Mouse (Mus musculus) CH12.LX (cell line): ENCODE measurements around the gene Plk3. TPM values are rescaled to one million over a fixed set of nuclear protein-coding genes. Genes with fewer than 3 reads are reported as not detected.

ENCODE experiments used
- DNase-seq: peaks from one replicate; pipeline ENCODE4 v3.0.0-alpha.2; 2013; ENCODE audit errors: extremely low read depth
- H3K27ac ChIP-seq: 2 replicates; pipeline ENCODE4 v1.5.1; 2012; ENCODE audit warnings: low read depth, mild to moderate bottlenecking, control low read depth, moderate library complexity; ENCODE audit not compliant: insufficient read depth
- H3K27me3 ChIP-seq: replicated peaks from 2 replicates; pipeline ENCODE3; 2012; ENCODE audit warnings: inconsistent platforms
- H3K36me3 ChIP-seq, 2 experiments: replicated peaks in 1 of 2; 2 replicates each; pipeline versions ENCODE3 to v1.6.1; 2012; ENCODE audit warnings: inconsistent platforms in 1 of 2, low read length in 1 of 2, mild to moderate bottlenecking in 1 of 2, mixed read lengths in 1 of 2, moderate library complexity in 1 of 2; ENCODE audit not compliant: control insufficient read depth in 1 of 2, insufficient read depth in 1 of 2
- H3K4me1 ChIP-seq, 2 experiments: 2 replicates each; pipeline ENCODE4 v1.6.1; 2012; ENCODE audit warnings: inconsistent platforms in 1 of 2, moderate library complexity in 1 of 2; ENCODE audit not compliant: insufficient read depth in 2 of 2, control insufficient read depth in 1 of 2
- H3K4me2 ChIP-seq: 2 replicates; pipeline ENCODE4 v1.6.1; 2012; ENCODE audit warnings: low read depth, mild to moderate bottlenecking, control low read depth; ENCODE audit not compliant: poor library complexity, insufficient read depth, severe bottlenecking
- H3K4me3 ChIP-seq, 3 experiments: fragments of 150-350 bp in 1 of 3; sonication (generic) in 1 of 3; replicated peaks in 1 of 3; 2 replicates each; pipeline versions ENCODE3 to v1.5.1; 2011 to 2012; ENCODE audit warnings: low read depth in 2 of 3, low read length in 2 of 3, mild to moderate bottlenecking in 2 of 3, moderate library complexity in 2 of 3, control low read depth in 1 of 3, improper control_type of control experiment in 1 of 3, inconsistent platforms in 1 of 3, mixed read lengths in 1 of 3; ENCODE audit not compliant: poor library complexity in 1 of 3
- H3K79me2 ChIP-seq: replicated peaks from 2 replicates; pipeline ENCODE4 v1.6.1; 2012; ENCODE audit warnings: mild to moderate bottlenecking, moderate library complexity; ENCODE audit not compliant: control insufficient read depth, poor library complexity, insufficient read depth, severe bottlenecking; ENCODE audit errors: extremely low read depth
- H3K9ac ChIP-seq: 2 replicates; pipeline ENCODE4 v1.6.1; 2012; ENCODE audit warnings: low read depth, mild to moderate bottlenecking, control low read depth, moderate library complexity; ENCODE audit not compliant: insufficient read depth
- H3K9me3 ChIP-seq: replicated peaks from 2 replicates; pipeline ENCODE3; 2012; ENCODE audit warnings: low read length, inconsistent platforms, mixed read lengths
- BHLHE40 ChIP-seq: IDR thresholded peaks from 2 replicates; pipeline ENCODE4 v1.6.1; 2011; ENCODE audit warnings: mild to moderate bottlenecking, low read depth, low read length, improper control_type of control experiment
- CHD1 ChIP-seq: IDR thresholded peaks from 2 replicates; pipeline ENCODE4 v1.6.1; 2012; ENCODE audit warnings: low read depth, low read length, improper control_type of control experiment, inconsistent platforms
- CHD2 ChIP-seq: IDR thresholded peaks from 2 replicates; pipeline ENCODE4 v1.6.1; 2011; ENCODE audit warnings: low read length, improper control_type of control experiment
- CTCF ChIP-seq, 2 experiments: IDR thresholded peaks in 1 of 2; conservative IDR thresholded peaks in 1 of 2; 2 replicates each; pipeline ENCODE4 v1.5.1; 2011 to 2012; ENCODE audit warnings: low read depth in 2 of 2, low read length in 2 of 2, improper control_type of control experiment in 1 of 2, inconsistent platforms in 1 of 2, mild to moderate bottlenecking in 1 of 2, moderate library complexity in 1 of 2
- ELF1 ChIP-seq: IDR thresholded peaks from 2 replicates; pipeline ENCODE4 v1.6.1; 2014; ENCODE audit warnings: low read depth, mild to moderate bottlenecking, inconsistent platforms, low read length, improper control_type of control experiment
- EP300 ChIP-seq: IDR thresholded peaks from 2 replicates; pipeline ENCODE4 v1.6.1; 2011; ENCODE audit warnings: low read length, improper control_type of control experiment
- ETS1 ChIP-seq: conservative IDR thresholded peaks from 2 replicates; pipeline ENCODE4 v1.6.1; 2012; ENCODE audit warnings: low read depth, mild to moderate bottlenecking, inconsistent platforms, low read length, improper control_type of control experiment, moderate library complexity
- GABPA ChIP-seq: IDR thresholded peaks from 2 replicates; pipeline ENCODE4 v1.6.1; 2012; ENCODE audit warnings: low read depth, low read length, improper control_type of control experiment, inconsistent platforms; ENCODE audit not compliant: insufficient replicate concordance
- HCFC1 ChIP-seq: IDR thresholded peaks from 2 replicates; pipeline ENCODE4 v1.6.1; 2012; ENCODE audit warnings: low read depth, mild to moderate bottlenecking, inconsistent platforms, low read length, improper control_type of control experiment
- IRF4 ChIP-seq: IDR thresholded peaks from 2 replicates; pipeline ENCODE4 v1.6.1; 2014; ENCODE audit warnings: low read depth, mild to moderate bottlenecking, inconsistent platforms, low read length, improper control_type of control experiment
- JUN ChIP-seq: IDR thresholded peaks from 2 replicates; pipeline ENCODE4 v1.6.1; 2011; ENCODE audit warnings: low read depth, mild to moderate bottlenecking, low read length, improper control_type of control experiment, moderate library complexity; ENCODE audit not compliant: insufficient read depth
- JUND ChIP-seq: conservative IDR thresholded peaks from 2 replicates; pipeline ENCODE4 v1.6.1; 2011; ENCODE audit warnings: low read depth, low read length, improper control_type of control experiment
- MAFK ChIP-seq: IDR thresholded peaks from 2 replicates; pipeline ENCODE4 v1.6.1; 2011; ENCODE audit warnings: low read length, improper control_type of control experiment; ENCODE audit not compliant: insufficient replicate concordance
- MAX ChIP-seq: IDR thresholded peaks from 2 replicates; pipeline ENCODE4 v1.6.1; 2011; ENCODE audit warnings: low read length, improper control_type of control experiment
- MAZ ChIP-seq: IDR thresholded peaks from 2 replicates; pipeline ENCODE4 v1.6.1; 2012; ENCODE audit warnings: low read depth, mild to moderate bottlenecking, inconsistent platforms, low read length, improper control_type of control experiment, moderate library complexity
- MEF2A ChIP-seq: IDR thresholded peaks from 2 replicates; pipeline ENCODE4 v1.6.1; 2014; ENCODE audit warnings: low read depth, mild to moderate bottlenecking, inconsistent platforms, low read length, improper control_type of control experiment, borderline replicate concordance
- MXI1 ChIP-seq: IDR thresholded peaks from 2 replicates; pipeline ENCODE4 v1.6.1; 2011; ENCODE audit warnings: mild to moderate bottlenecking, low read depth, low read length, improper control_type of control experiment
- NELFE ChIP-seq: IDR thresholded peaks from 2 replicates; pipeline ENCODE4 v1.6.1; 2011; ENCODE audit warnings: low read depth, low read length, improper control_type of control experiment
- NRF1 ChIP-seq: IDR thresholded peaks from 2 replicates; pipeline ENCODE4 v1.6.1; 2014; ENCODE audit warnings: low read depth, mild to moderate bottlenecking, inconsistent platforms, low read length, improper control_type of control experiment, moderate library complexity
- PAX5 ChIP-seq: IDR thresholded peaks from 2 replicates; pipeline ENCODE4 v1.6.1; 2012; ENCODE audit warnings: low read length, inconsistent platforms, mixed read lengths
- POLR2A ChIP-seq: IDR thresholded peaks from 2 replicates; pipeline ENCODE4 v1.6.1; 2011; ENCODE audit warnings: low read depth, mild to moderate bottlenecking, improper control_type of control experiment, low read length
- POLR2AphosphoS2 ChIP-seq: IDR thresholded peaks from 2 replicates; pipeline ENCODE4 v1.6.1; 2011; ENCODE audit warnings: low read depth, low read length, improper control_type of control experiment
- RAD21 ChIP-seq: IDR thresholded peaks from 2 replicates; pipeline ENCODE4 v1.6.1; 2011; ENCODE audit warnings: low read depth, mild to moderate bottlenecking, low read length, improper control_type of control experiment, moderate library complexity
- RCOR1 ChIP-seq: conservative IDR thresholded peaks from 2 replicates; pipeline ENCODE4 v1.6.1; 2012; ENCODE audit warnings: low read depth, mild to moderate bottlenecking, inconsistent platforms, low read length, improper control_type of control experiment
- SIN3A ChIP-seq: IDR thresholded peaks from 2 replicates; pipeline ENCODE4 v1.6.1; 2012; ENCODE audit warnings: low read length, improper control_type of control experiment, inconsistent platforms
- TBP ChIP-seq: conservative IDR thresholded peaks from 2 replicates; pipeline ENCODE4 v1.6.1; 2011; ENCODE audit warnings: low read depth, low read length, improper control_type of control experiment
- TCF12 ChIP-seq: IDR thresholded peaks from 2 replicates; pipeline ENCODE4 v1.6.1; 2014; ENCODE audit warnings: low read depth, mild to moderate bottlenecking, inconsistent platforms, low read length, improper control_type of control experiment
- UBTF ChIP-seq: IDR thresholded peaks from 2 replicates; pipeline ENCODE4 v1.6.1; 2012; ENCODE audit warnings: low read depth, mild to moderate bottlenecking, inconsistent platforms, low read length, improper control_type of control experiment, moderate library complexity
- USF1 ChIP-seq: IDR thresholded peaks from 2 replicates; pipeline ENCODE4 v1.6.1; 2014; ENCODE audit warnings: low read depth, mild to moderate bottlenecking, inconsistent platforms, low read length, improper control_type of control experiment
- ZC3H11A ChIP-seq: IDR thresholded peaks from 2 replicates; pipeline ENCODE4 v1.6.1; 2012; ENCODE audit warnings: low read depth, mild to moderate bottlenecking, inconsistent platforms, low read length, improper control_type of control experiment
- ZKSCAN1 ChIP-seq: IDR thresholded peaks from 2 replicates; pipeline ENCODE4 v1.6.1; 2012; ENCODE audit warnings: low read depth, inconsistent platforms, low read length, improper control_type of control experiment, borderline replicate concordance
- ZMIZ1 ChIP-seq: IDR thresholded peaks from 2 replicates; pipeline ENCODE4 v1.6.1; 2012; ENCODE audit warnings: low read depth, mild to moderate bottlenecking, inconsistent platforms, low read length, improper control_type of control experiment
- ZNF384 ChIP-seq: IDR thresholded peaks from 2 replicates; pipeline ENCODE4 v1.6.1; 2012; ENCODE audit warnings: low read depth, low read length, improper control_type of control experiment, inconsistent platforms
- dilution Hi-C: fragments of 300-500 bp; cut with MboI; formaldehyde crosslinking; loops from 2 replicates; pipeline ENCODE4 v1.14.3; 2020; ENCODE audit warnings: low sequenced_read_pairs; ENCODE audit not compliant: extremely low pct_unique_long_range_greater_than_20kb, extremely low pct_ligation_motif_present
- in situ Hi-C: fragments of 300-500 bp; cut with MboI; formaldehyde crosslinking; loops from 3 replicates; pipeline ENCODE4 v1.14.3; 2019; ENCODE audit warnings: low sequenced_read_pairs, low pct_ligation_motif_present, low pct_unique_long_range_greater_than_20kb, mixed read lengths
- polyA plus RNA-seq: library from polyadenylated mRNA; unstranded; fragments of >175 nt; gene quantifications from 2 replicates; pipeline ENCODE4 v1.2.1, GENCODE M21; 2012; ENCODE audit warnings: low read depth; ENCODE audit not compliant: insufficient read length
- total RNA-seq, 2 experiments: library from RNA; depleted of rRNA; stranded (reverse); fragments of 300-350 nt in 1 of 2; fragments of >200 nt in 1 of 2; gene quantifications; 2 replicates each; pipeline ENCODE4 v1.2.3; 2012 to 2014

Plk3 gene
- total and polyA plus RNA-seq, 3 experiments: 8.8 to 18.5 (median 12.0) TPM

DNA sequence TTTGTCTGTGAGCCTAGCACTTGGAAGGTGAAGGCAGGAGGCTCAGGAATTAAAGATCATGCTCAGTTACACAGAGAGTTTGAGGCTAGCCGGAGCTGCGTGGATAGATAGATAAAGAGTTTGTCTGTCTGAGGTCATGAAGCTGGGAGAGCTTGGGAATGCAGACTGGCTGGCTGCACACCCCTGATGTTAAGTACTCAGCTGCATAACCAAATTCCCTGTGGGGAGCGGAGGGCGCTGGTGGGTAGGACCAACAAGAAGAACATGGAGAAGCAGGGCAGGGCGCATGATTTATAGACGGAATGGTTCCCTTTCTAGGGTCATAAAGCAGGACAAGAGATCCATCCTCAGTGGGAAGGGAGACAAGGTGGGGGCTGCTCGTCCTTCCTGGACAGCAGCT is 9.3 kb upstream of the Plk3 start:
- no peaks in the 10 kb centered on the region for H3K9me3 ChIP-seq
- TF ChIP-seq PAX5: no peak
- TF ChIP-seq CTCF (conservative IDR thresholded peaks at IDR 0.05 in 1 of 2, IDR thresholded peaks at IDR 0.05 in 1 of 2; ENCODE audit: low read depth in 2 of 2, low read length in 2 of 2): no peak
- TF ChIP-seq ZKSCAN1: no peak
- TF ChIP-seq POLR2AphosphoS2: no peak
- no peak for TF ChIP-seq MAZ
- TF ChIP-seq NELFE: no peak
- no peak for TF ChIP-seq TBP
- no peak for TF ChIP-seq ZNF384
- in situ Hi-C loops (no loop called here), dilution Hi-C loops (no loop called here)
- no peak overlapping the region for H3K27ac ChIP-seq
- H3K79me2 ChIP-seq: no peaks in the 10 kb centered on the region
- H3K4me3 ChIP-seq: no peak overlapping the region
- no peak for DNase-seq
- H3K27me3 ChIP-seq: no peaks in the 10 kb centered on the region
- H3K9ac ChIP-seq: no peak overlapping the region
- peaks cover 0 to 7% of the 10 kb centered on the region in 2 experiments for H3K36me3 ChIP-seq
- peaks cover 4 to 15% of the 10 kb centered on the region in 2 experiments; a peak in 3 of 4 replicates for H3K4me1 ChIP-seq
- H3K4me2 ChIP-seq: no peak overlapping the region

DNA sequence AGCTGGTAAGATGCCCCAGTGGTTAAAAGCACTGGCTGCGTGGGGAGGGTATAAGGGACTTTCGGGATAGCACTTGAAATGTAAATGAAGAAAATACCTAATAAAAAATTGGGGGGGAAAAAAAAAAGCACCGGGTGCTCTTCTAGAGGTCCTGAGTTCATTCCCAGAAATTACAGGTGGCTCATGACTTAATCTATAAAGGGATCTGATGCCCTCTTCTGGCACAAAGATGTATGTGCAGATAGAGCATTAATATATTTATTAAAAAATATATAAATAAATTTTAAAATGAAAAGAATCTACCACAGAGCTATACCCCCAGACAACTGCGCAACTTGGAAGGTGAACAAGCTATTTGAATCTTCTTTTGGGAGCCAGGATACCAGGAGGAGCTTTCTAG is 6.8 kb upstream of the Plk3 start:
- H3K79me2 ChIP-seq: no peaks in the 10 kb centered on the region
- no peak overlapping the region for H3K4me3 ChIP-seq
- H3K9me3 ChIP-seq: no peaks in the 10 kb centered on the region
- no peak for DNase-seq
- in situ Hi-C loops (no loop called here), dilution Hi-C loops (no loop called here)
- H3K9ac ChIP-seq: no peak overlapping the region
- no peaks in the 10 kb centered on the region for H3K27me3 ChIP-seq
- no peaks in the 10 kb centered on the region for H3K36me3 ChIP-seq
- H3K4me1 ChIP-seq: peaks cover 9 to 26% of the 10 kb centered on the region in 2 experiments
- no peak overlapping the region for H3K4me2 ChIP-seq
- H3K27ac ChIP-seq: no peak overlapping the region
- no peak for TF ChIP-seq NRF1
- no peak for TF ChIP-seq MXI1
- no peak for TF ChIP-seq EP300
- TF ChIP-seq POLR2A: no peak
- TF ChIP-seq TBP: no peak
- TF ChIP-seq ZC3H11A: peak; percentile 5; the same call in 1 of the 2 replicates
- no peak for TF ChIP-seq ZNF384
- TF ChIP-seq MEF2A: no peak
- TF ChIP-seq CHD1: no peak
- no peak for TF ChIP-seq MAZ
- TF ChIP-seq ELF1: no peak
- no peak for TF ChIP-seq CHD2
- no peak for TF ChIP-seq HCFC1
- no peak for TF ChIP-seq SIN3A
- no peak for TF ChIP-seq TCF12
- TF ChIP-seq RCOR1: no peak
- TF ChIP-seq POLR2AphosphoS2: no peak
- no peak for TF ChIP-seq ETS1
- no peak for TF ChIP-seq ZMIZ1
- TF ChIP-seq NELFE: no peak
- no peak for TF ChIP-seq JUN
- TF ChIP-seq UBTF: no peak
- no peak for TF ChIP-seq BHLHE40
- TF ChIP-seq CTCF (conservative IDR thresholded peaks at IDR 0.05 in 1 of 2, IDR thresholded peaks at IDR 0.05 in 1 of 2; ENCODE audit: low read depth in 2 of 2, low read length in 2 of 2): peak in 1 of 2 experiments; percentile 68; a peak in 2 of 4 replicates
- no peak for TF ChIP-seq JUND
- no peak for TF ChIP-seq MAFK
- no peak for TF ChIP-seq IRF4
- no peak for TF ChIP-seq USF1
- TF ChIP-seq RAD21: peak; percentile 69
- no peak for TF ChIP-seq PAX5
- TF ChIP-seq GABPA: no peak
- no peak for TF ChIP-seq MAX
